Mouse (Mus musculus) testis, adult 2 months (tissue): ENCODE measurements around the gene Mospd3.

ENCODE experiments used
- CTCF ChIP-seq: fragments of 200-500 bp; IDR thresholded peaks from 2 replicates; pipeline ENCODE4 v1.5.1; 2012; ENCODE audit warnings: low read depth, mild to moderate bottlenecking, inconsistent platforms, low read length, moderate library complexity; ENCODE audit not compliant: control insufficient read depth, insufficient read depth, insufficient replicate concordance
- POLR2A ChIP-seq: fragments of 200-500 bp; IDR thresholded peaks from 2 replicates; pipeline ENCODE4 v1.6.1; 2012; ENCODE audit warnings: low read depth, mild to moderate bottlenecking, inconsistent platforms, low read length, moderate library complexity; ENCODE audit not compliant: control insufficient read depth

GRCm38 (mm10) chr5:137629306-137629721, 28.5 kb upstream of the Mospd3 start:
- TF ChIP-seq CTCF = no peak
- no peak; the same call in 1 of the 2 replicates for TF ChIP-seq POLR2A
